Mouse (Mus musculus) adipocyte (in vitro differentiated cells): ENCODE measurements at regions not wholly inside any gene's neighbourhood (a gene's known extent, or its start where the extent isn't known, plus 50 kb on each side); places are given as distances from the start of the nearest gene placed in this dataset.
A peak's percentile ranks its signal among the peaks of the same experiment; 100 is the strongest.

Experiments
- DNase-seq: peaks from one replicate; pipeline ENCODE4 v3.0.0-alpha.2; 2016; ENCODE audit warnings: low spot score

- DNase-seq, result no peak
Measured at GRCm38 (mm10) chr2:160256251-160256650, 77.7 kb downstream of the Gm826 start.

GRCm38 (mm10) chr2:160250228-160250627 is 83.7 kb downstream of the Gm826 start:
- no peak for DNase-seq

DNA sequence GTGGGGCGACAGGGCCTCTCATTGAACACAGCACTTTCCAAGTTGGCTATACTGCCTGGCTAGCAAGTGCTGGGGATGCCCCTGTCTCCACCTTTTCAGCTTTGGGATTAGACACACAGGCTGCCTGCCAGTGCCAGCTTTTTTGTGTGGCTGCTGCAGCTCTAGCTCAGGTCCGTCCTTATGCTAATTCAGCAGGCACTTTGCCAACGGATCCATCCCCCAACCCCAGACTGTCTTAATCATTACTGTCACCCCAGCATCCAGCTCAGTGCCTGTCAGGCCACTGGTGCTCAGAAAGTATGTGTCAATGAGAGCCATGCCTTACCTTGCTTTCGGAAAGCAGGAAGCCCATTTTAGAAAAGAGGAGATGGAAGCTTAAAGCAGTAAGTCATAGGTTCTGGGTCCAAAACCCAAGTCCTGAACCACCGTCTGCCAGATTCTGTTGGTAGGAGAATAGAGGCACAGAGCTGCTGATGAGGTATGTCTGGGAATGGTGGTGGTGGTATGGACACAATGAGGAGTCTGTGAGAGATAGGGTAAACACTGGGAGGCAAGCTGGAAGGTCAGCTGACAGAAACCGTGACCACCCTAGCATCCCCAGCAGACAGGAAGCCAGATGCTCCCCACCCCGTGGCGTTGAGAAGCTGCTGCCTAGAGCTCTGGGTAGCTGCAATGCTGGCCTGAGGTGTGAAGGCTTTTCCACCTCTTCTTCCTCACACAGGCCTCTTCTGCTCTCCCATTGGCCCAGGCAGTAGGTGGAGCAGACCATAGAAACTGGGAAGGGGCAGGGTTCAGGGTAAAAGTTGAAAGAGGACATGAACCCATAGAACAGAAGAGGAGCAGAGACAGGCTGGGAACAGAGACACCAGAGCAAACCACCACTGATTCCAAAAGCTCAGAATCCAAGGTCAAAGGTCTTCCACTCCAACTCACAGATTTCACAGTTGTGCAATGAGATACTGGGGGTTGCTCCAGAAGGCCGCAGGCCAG is 84.6 kb downstream of the Gm826 start:
- no peak for DNase-seq

DNA sequence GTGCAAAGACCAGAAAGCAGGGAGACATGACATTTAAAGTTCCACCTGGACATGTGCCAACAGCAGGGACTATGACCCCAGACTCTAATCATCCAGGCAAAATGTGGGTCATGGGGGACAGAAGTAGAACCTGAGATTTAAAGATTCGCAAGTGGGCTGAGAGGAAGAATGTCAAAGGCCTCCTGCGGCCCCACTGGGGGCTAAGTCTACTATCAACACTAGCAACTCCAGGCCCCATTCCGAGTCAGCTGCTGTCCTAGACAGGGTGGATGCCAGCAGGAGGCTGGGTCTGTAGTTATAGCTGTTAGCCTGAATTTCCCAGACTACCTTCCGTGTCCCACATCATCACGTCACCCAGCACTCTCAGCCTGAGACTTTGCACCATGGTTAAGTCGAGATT is 86.7 kb downstream of the Gm826 start:
- no peak for DNase-seq

DNA sequence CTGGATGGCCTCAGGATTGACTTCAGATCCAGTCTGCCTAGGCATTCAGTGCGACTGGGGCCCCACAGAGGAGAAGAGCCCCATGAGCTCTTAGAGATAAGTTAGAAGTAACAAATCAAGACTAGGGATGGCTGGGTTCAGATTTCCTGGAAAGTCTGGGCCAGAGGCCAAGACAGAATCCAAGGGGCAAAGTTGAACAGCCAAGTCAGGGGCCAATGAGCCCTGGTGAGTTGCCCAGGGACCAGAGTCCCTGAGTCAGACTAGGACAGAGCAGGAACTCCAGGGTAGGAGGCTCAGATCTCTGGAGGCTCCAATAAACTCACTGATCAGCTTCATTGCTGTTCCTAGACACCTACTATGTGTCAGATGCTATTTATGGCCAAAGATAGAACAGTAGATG is 87.6 kb downstream of the Gm826 start:
- peak; percentile 78 for DNase-seq

DNA sequence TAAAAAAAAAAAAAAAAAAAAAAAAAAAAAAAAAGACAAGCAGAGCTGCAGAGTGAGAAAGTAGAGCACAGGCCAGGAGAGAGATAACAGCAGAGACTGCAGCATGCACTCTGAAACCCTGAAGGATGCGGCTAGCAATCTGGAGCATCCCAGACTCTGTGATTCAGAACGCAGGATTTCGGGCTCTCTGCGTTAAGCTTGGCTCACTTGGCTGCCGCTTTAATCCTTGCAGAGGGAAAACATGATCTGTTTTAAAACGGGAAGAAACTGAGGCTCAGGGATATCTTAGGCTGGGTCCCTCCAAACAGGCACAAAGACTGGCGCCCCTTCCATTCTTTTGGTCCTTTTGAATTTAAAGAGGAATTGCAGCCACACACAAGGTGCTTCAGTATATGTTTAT is 89.1 kb downstream of the Gm826 start:
- DNase-seq, result no peak

DNA sequence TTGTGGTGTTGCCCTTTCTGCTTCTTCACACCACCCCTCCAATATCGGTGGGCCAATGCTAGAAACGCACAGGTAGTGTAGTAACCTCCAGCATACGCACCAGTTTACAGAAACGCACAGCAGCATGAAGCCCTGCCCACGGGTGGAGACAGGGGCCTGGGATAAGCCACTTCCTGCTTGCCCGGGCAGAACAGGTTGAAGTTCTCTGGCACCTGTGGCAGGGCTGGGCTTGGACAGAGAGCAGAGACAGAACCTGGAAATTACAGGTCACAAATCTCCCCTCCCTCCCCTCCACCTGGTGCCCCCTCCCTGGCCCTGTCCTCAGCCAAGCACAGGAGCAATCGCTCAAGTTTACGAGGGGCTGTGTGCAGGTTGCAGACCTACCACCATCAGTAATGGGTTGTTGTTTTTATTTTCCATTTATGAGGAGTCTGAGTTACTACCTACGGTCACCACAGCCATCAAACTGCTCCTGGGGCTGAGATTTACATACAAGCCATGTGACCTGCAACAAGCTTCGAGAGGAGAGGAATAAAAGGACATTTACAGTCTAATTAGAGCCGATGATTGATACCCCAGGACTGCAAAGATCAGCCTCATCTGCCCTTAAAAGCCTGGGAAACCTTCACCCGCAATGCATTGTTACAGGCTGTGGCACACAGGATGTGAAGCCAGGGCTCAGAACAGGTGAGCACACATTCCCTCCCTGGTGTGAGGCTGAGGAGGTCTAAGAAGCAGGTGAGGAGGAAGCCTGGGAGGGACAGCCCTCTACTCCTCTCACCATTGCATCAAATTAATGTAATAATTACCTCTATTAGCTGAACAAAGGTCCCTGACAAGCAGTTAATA is 93.2 kb downstream of the Gm826 start:
- DNase-seq, result no peak

GRCm38 (mm10) chr2:160237436-160238104 is 96.4 kb downstream of the Gm826 start:
- DNase-seq, result no peak

- DNase-seq, result no peak
Measured at GRCm38 (mm10) chr2:160236806-160237205, 97.2 kb downstream of the Gm826 start.

GRCm38 (mm10) chr2:160230786-160231185 is 103.2 kb downstream of the Gm826 start:
- DNase-seq, result no peak

DNA sequence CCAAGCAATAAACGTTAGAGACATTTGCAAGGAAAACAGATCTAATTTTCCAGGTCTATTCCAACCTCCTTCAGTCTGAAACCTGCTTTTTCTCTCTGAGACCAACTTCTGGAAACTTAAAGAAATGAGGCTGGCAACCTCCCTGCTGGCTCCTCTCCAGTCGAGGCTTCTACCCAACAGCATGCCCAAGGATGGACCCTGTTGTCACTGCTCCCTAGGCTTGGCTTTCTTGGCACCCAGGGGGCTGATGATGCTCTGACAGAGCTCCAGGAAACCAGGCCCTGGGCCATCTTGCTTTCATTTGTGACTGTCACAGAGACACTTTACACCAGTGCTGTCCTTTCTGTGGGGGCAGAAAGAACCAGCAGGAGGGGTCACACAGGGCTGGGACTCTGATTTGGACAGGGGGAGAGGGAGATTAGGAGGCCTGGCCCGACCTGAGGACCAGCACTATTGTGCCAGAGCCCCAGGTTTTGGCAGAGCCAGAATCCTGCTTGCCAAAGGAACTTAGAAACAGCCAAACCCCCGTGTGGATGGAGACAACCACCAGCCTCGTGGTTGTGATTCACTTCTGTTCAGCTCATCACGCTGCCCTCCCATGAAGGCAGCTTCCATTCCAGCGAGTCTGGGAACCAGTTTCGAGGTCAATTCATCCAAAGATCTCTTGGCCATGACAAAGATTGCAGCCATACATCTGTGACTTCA is 105.5 kb downstream of the Gm826 start:
- DNase-seq, result no peak

DNA sequence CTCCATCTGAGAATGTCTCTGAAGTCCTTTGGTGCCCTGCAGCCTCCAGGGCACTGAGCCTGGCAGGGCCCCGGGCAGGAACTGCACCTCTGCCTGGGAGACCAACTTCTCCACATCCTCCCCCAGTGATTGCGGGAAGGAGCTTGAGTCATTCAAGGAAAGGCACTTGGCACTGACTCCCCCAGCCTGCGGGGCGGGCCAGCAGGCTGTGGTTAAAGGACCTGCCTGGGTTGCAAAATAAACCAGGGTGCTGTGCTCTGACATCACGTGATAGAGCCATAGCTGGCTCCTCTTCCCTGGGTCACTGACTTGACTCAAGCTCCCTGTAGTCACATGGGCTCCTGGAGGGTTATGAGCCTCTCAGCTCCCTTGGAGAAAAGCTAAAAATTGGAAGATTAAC is 108.5 kb downstream of the Gm826 start:
- DNase-seq, result peak; percentile 76

GRCm38 (mm10) chr2:160223366-160223765 is 110.6 kb downstream of the Gm826 start:
- no peak for DNase-seq

DNA sequence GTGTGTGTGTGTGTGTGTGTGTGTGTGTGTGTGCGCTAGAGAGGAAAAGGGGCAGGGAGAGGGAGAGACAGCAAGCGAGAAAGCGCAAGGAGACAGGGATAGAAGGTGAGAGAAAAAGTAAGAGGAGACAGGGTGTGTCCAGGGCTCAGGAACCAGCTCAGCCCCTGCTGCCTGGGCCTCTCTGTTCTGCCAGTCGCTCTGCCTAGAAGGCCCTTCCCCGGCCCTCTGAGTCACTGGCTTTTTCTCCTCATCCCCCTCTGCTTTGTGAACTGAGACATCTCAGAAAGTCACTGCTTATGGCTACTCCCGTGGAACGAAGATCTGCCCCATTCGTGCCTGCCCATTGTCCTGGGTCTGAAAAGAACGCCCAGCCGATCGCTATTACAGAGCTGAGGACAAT is 112.2 kb downstream of the Gm826 start:
- no peak for DNase-seq

DNA sequence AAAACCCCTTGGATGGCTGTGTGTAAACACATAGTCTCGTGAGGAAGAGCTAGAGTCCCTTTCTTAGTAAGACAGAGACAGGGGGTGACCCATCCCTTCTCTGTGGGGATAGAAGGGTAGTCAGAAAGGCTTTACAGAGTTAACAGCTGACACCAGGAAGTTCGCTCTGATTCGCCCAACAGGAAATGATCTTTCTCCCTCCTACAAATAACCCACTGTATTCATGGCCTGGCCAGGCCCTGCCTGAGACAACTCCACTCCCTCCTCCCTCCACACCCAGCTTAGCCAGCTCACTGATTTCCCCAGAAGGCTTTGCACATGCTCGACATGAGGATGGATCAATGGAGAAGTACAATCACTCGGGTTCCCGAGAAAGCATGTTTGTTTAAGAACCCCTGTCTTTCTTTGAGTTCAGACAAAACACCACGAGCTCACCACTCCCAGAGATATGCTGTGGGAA is 113.4 kb downstream of the Gm826 start:
- DNase-seq, result no peak

DNA sequence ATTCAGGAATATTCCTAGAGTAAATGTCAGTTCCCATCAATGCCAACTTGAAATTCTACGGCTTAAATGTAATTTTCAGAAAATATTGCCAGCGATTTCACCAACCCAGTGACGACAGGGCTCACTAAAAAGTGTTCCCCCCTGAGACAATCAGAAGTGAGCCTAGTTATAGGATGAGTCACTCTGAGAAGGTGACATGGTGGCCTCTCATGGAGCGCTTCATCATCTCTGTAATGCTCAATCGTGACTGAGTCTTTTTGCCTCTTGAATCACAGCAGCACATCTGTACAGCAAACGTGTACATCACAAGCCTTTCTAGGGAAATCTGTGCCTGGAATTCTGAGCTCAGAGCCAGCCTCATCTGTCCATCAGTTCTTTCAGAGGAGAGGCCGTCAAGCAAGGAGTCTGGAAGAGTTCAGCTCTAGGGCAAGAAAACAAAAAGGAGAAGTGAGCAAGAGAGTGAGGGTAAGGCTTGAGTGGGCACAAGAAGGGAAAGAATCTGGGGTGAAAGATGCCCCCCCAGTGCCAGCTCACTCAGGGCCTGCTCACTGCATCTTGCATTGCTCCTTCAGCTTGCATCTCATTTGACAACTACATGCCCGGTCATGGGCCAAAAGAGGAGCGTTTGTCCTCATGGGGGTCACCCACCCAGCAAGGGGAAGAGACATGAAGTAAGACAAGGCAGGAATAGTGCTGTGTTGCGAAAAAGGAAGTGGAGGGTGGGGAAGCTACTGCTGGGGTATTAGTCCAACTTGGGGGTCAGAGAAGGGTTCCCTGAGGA is 119.7 kb downstream of the Gm826 start:
- no peak for DNase-seq

GRCm38 (mm10) chr2:160210507-160210906 is 123.5 kb downstream of the Gm826 start:
- no peak for DNase-seq

GRCm38 (mm10) chr2:160209589-160210264 is 124.2 kb downstream of the Gm826 start:
- DNase-seq, result no peak

- no peak for DNase-seq
Measured at GRCm38 (mm10) chr2:160208295-160208694, 125.7 kb downstream of the Gm826 start.

DNA sequence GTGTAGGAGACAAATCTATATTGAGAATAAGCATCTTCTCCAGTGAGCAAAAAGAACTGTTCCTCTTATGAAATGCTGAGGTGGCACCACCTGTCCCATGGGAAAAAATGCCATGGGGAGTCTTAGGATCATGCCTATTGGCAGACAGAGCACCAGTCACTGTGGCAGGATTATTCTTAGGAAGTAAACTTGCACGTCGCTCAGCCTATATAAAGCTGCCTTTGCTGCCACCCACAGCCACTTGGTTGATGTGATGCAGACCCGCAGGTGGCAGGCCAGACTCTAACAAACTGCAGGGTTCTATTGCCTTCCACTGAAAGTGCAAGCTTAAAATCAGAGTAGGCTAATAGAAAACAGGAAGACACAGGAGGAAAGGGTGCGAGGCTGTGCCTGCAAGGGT is 126.7 kb downstream of the Gm826 start:
- DNase-seq, result no peak
